Mouse (Mus musculus) forebrain, embryonic 14.5 days (tissue): ENCODE results near the gene Cd59a. TPM values are rescaled to one million over a fixed set of nuclear protein-coding genes. Genes with fewer than 3 reads are reported as not detected.
"Not testable (repeated sequence)": the region's sequence is repeated elsewhere in the genome, so short reads cannot be mapped to it uniquely, and the experiment has no call there.

Experiments used
- ATAC-seq: fragments of 200-750 bp; cut with Nextera tagmentation; 2 replicates; pipeline ENCODE4 v1.8.0; 2017; ENCODE audit warnings: mild to moderate bottlenecking, moderate library complexity
- DNase-seq: peaks from one replicate; pipeline ENCODE4 v3.0.0-alpha.2; 2015; ENCODE audit warnings: low spot score
- H3K27ac ChIP-seq: fragments of 300-500 bp; sonication (generic); 2 replicates; pipeline ENCODE4 v1.5.1; 2014; ENCODE audit warnings: low read depth, mild to moderate bottlenecking, control low read depth, low read length, moderate library complexity
- H3K27me3 ChIP-seq: fragments of 300-500 bp; sonication (generic); replicated peaks from 2 replicates; pipeline ENCODE4 v1.6.1; 2014; ENCODE audit warnings: low read length, control low read depth, mixed read lengths; ENCODE audit not compliant: control insufficient read depth, insufficient read depth
- H3K36me3 ChIP-seq: fragments of 300-500 bp; sonication (generic); 2 replicates; pipeline ENCODE4 v1.6.1; 2014; ENCODE audit warnings: low read length, control low read depth; ENCODE audit not compliant: control insufficient read depth, insufficient read depth
- H3K4me1 ChIP-seq: fragments of 300-500 bp; sonication (generic); 2 replicates; pipeline ENCODE4 v1.6.1; 2014; ENCODE audit warnings: antibody characterized with exemption, low read length, control low read depth; ENCODE audit not compliant: control insufficient read depth, insufficient read depth
- H3K4me2 ChIP-seq: fragments of 300-500 bp; sonication (generic); 2 replicates; pipeline ENCODE4 v1.6.1; 2014; ENCODE audit warnings: mild to moderate bottlenecking, control low read depth, low read length
- H3K4me3 ChIP-seq: fragments of 300-500 bp; sonication (generic); 2 replicates; pipeline ENCODE4 v1.5.1; 2014; ENCODE audit warnings: low read depth, low read length, control low read depth
- H3K9ac ChIP-seq: fragments of 300-500 bp; sonication (generic); 2 replicates; pipeline ENCODE4 v1.6.1; 2014; ENCODE audit warnings: mild to moderate bottlenecking, low read length, control low read depth, moderate library complexity
- H3K9me3 ChIP-seq: fragments of 300-500 bp; sonication (generic); replicated peaks from 2 replicates; pipeline ENCODE4 v1.6.1; 2016; ENCODE audit warnings: low read length, control low read depth, mixed read lengths; ENCODE audit not compliant: control insufficient read depth
- WGBS: fragments of 180-500 bp; shearing (Covaris S2); extraction: QIAGEN DNeasy Blood & Tissue Kit; methylation state at CpG from one replicate; pipeline ENCODE4 v1.1.7; 2014; 5-methylcytosine and 5-hydroxymethylcytosine counted together
- polyA plus RNA-seq: library from polyadenylated mRNA; unstranded; fragments of >200 nt; fragmentation: Nextera tagmentation; extraction: Ambion mirVana; gene quantifications from 2 replicates; pipeline ENCODE4 v1.2.1, GENCODE M21; 2014

Gene Cd59a
- polyA plus RNA-seq, 1 experiment from 2014 or later = 5.7 TPM

GRCm38 (mm10) chr2:104113563-104113962 is 18.0 kb downstream of the Cd59a start:
- not testable (repeated sequence) for H3K9ac ChIP-seq, H3K4me3 ChIP-seq, H3K27me3 ChIP-seq, H3K27ac ChIP-seq, ATAC-seq, H3K4me1 ChIP-seq, H3K4me2 ChIP-seq, H3K36me3 ChIP-seq, DNase-seq, H3K9me3 ChIP-seq

GRCm38 (mm10) chr2:104114898-104115297 is 19.3 kb downstream of the Cd59a start:
- H3K9me3 ChIP-seq = no peaks in the 10 kb centered on the region
- H3K36me3 ChIP-seq = no peaks in the 10 kb centered on the region
- ATAC-seq (no peak), DNase-seq (no peak)
- 71% methylated on average over 3 of the region's 3 CpGs for WGBS
- no peak overlapping the region for H3K9ac ChIP-seq
- H3K4me2 ChIP-seq = no peak overlapping the region
- H3K27ac ChIP-seq = no peak overlapping the region
- H3K27me3 ChIP-seq = no peaks in the 10 kb centered on the region
- H3K4me3 ChIP-seq = no peak overlapping the region
- H3K4me1 ChIP-seq = no peaks in the 10 kb centered on the region

GRCm38 (mm10) chr2:104117173-104117572 is 21.6 kb downstream of the Cd59a start:
- H3K4me3 ChIP-seq, H3K9ac ChIP-seq, H3K36me3 ChIP-seq, H3K4me2 ChIP-seq, H3K27me3 ChIP-seq, DNase-seq, H3K9me3 ChIP-seq, ATAC-seq, H3K4me1 ChIP-seq, H3K27ac ChIP-seq: not testable (repeated sequence)

GRCm38 (mm10) chr2:104119097-104119496 is 23.5 kb downstream of the Cd59a start:
- no peak overlapping the region for H3K4me2 ChIP-seq
- no peaks in the 10 kb centered on the region for H3K27me3 ChIP-seq
- H3K4me1 ChIP-seq = no peaks in the 10 kb centered on the region
- H3K9ac ChIP-seq = no peak overlapping the region
- no peak overlapping the region for H3K4me3 ChIP-seq
- DNase-seq = no peak
- no peak for ATAC-seq
- H3K27ac ChIP-seq = no peak overlapping the region
- no peaks in the 10 kb centered on the region for H3K9me3 ChIP-seq
- 88% methylated on average over 1 of the region's 1 CpGs for WGBS
- H3K36me3 ChIP-seq = no peaks in the 10 kb centered on the region

GRCm38 (mm10) chr2:104120312-104120711 is 24.7 kb downstream of the Cd59a start:
- ATAC-seq (no peak), DNase-seq (no peak)
- Histone ChIP-seq H3K4me1 (no peaks in the 10 kb centered on the region), H3K4me2 (no peak overlapping the region), H3K9me3 (no peaks in the 10 kb centered on the region), H3K4me3 (no peak overlapping the region), H3K36me3 (no peaks in the 10 kb centered on the region), H3K9ac (no peak overlapping the region), H3K27ac (no peak overlapping the region), H3K27me3 (no peaks in the 10 kb centered on the region)
- WGBS = 56% methylated on average over 6 of the region's 6 CpGs

- H3K4me2 ChIP-seq = peak overlapping the region; percentile 92
- peak overlapping the region; percentile 72; the same call in 1 of the 2 replicates for H3K9ac ChIP-seq
- ATAC-seq (no peak), DNase-seq (no peak)
- H3K9me3 ChIP-seq = no peaks in the 10 kb centered on the region
- H3K4me3 ChIP-seq = peak overlapping the region; percentile 68
- no peak overlapping the region for H3K27ac ChIP-seq
- 80% methylated on average over 8 of the region's 8 CpGs for WGBS
- H3K36me3 ChIP-seq = no peaks in the 10 kb centered on the region
- no peaks in the 10 kb centered on the region for H3K27me3 ChIP-seq
- no peaks in the 10 kb centered on the region for H3K4me1 ChIP-seq
These were observed 26.3 kb downstream of the Cd59a start for GRCm38 (mm10) chr2:104121681-104122504.

GRCm38 (mm10) chr2:104122505-104123378 is 27.1 kb downstream of the Cd59a start, which contains the start of gene A930018P22Rik:
A930018P22Rik (plus strand) TSS chr2:104122769.
- DNase-seq = peak; percentile 94
- Histone ChIP-seq H3K27ac (no peak within 1 kb of the TSS), H3K9me3 (no peaks in the 10 kb centered on the region), H3K4me1 (no peaks in the 10 kb centered on the region), H3K27me3 (no peaks in the 10 kb centered on the region), H3K4me2 (peak within 1 kb of the TSS; percentile 92), H3K36me3 (no peaks in the 10 kb centered on the region), H3K9ac (peak within 1 kb of the TSS; percentile 72), H3K4me3 (peak within 1 kb of the TSS; percentile 68)
- WGBS = under 1% methylated on average over 64 of the region's 74 CpGs
- ATAC-seq = peak; percentile 97

GRCm38 (mm10) chr2:104123540-104123939 is 27.9 kb downstream of the Cd59a start:
- Histone ChIP-seq H3K4me1 (no peaks in the 10 kb centered on the region), H3K9ac (no peak overlapping the region), H3K27ac (no peak overlapping the region), H3K27me3 (no peaks in the 10 kb centered on the region), H3K9me3 (no peaks in the 10 kb centered on the region), H3K4me2 (peak overlapping the region; percentile 92), H3K4me3 (no peak overlapping the region), H3K36me3 (no peaks in the 10 kb centered on the region)
- ATAC-seq (no peak), DNase-seq (no peak)
- WGBS = 58% methylated on average over 3 of the region's 3 CpGs

GRCm38 (mm10) chr2:104124071-104124470 is 28.5 kb downstream of the Cd59a start:
- no peak overlapping the region for H3K27ac ChIP-seq
- 81% methylated on average over 5 of the region's 5 CpGs for WGBS
- H3K27me3 ChIP-seq = no peaks in the 10 kb centered on the region
- H3K36me3 ChIP-seq = no peaks in the 10 kb centered on the region
- no peak overlapping the region for H3K9ac ChIP-seq
- H3K9me3 ChIP-seq = no peaks in the 10 kb centered on the region
- DNase-seq (no peak), ATAC-seq (no peak)
- H3K4me3 ChIP-seq = no peak overlapping the region
- no peak overlapping the region for H3K4me2 ChIP-seq
- no peaks in the 10 kb centered on the region for H3K4me1 ChIP-seq
